Mouse (Mus musculus) left cerebral cortex, adult 11 months (tissue): ENCODE measurements around the gene Capn8.

Experiments used
- DNase-seq: peaks from one replicate; pipeline ENCODE4 v3.0.0; 2022; ENCODE audit warnings: low spot score

Gene Capn8

GRCm38 (mm10) chr1:182550761-182551160 lies 14.0 kb upstream of the Capn8 start:
- no peak for DNase-seq

DNA sequence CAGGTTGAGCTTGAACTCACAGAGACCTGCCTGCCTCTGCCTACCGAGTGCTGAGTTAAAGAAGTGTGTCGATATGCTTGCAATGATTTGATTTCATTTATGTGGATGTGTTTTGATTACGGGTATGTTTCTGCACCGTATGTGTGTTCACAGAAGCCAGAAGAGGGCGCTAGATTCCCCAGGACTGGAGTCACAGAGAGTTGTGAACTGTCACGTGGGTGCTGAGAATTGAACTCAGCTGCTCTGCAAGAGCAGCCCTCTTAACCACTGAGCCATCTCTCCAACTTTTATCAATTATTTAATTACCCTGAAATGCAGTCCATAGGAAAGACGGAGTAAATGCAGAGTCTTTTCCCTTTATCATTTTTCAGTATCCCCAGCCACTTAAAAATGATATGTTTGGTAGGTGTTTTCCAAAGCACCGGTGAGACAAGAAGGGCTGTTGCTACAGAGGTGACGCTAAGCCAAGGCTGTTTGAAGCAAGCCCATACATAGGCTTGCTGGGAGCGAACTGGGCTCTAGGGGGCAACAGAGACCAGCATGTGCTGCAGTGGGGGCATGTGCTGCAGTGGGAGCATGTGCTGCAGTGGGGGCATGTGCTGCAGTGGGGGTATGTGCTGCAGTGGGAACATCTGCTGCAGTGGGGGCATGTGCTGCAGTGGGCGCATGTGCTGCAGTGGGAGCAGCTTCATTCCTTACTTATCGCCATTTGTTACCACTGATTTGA lies 11.0 kb upstream of the Capn8 start:
- DNase-seq = no peak

DNA sequence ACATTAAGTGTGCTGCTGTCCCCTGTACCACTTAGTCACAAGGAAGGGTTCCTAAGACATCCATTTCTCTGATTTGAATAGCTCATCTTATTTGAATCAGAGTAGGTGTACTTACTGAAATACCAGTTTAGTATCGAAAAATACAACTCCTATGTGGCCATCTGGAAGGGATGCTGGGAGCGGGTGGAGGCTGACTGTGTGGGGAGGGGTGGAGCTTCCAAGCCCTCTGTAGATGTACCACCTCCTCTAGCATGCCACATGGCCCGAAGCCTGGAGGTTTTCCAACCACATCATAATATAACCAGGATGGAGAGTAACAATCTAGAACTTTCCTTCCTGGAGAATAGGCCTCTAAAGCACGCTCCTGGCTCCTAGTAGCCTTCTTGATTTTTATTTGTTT lies 6.5 kb upstream of the Capn8 start:
- DNase-seq = no peak

DNA sequence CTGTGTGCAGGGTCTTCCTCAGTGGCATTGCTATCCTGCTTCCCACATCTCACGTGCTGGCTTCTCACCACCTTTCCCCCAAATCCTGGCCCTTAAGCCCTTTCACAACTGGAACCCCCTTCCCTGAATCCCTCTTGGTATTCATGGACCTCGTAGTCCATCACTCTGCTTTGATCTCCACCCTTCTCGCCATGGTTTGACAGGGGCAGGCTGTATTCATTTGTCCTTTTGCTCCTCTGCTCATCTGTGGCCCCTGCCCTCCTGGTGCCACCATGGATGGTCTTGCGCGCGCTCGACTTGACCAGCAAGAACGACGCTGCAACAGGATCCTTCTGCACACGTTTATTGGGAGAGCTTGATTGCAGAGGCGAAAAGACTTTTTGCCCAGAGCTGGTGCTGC lies 5.3 kb upstream of the Capn8 start:
- no peak for DNase-seq

- no peak for DNase-seq
Observed at GRCm38 (mm10) chr1:182560390-182561098, 4.3 kb upstream of the Capn8 start.

DNA sequence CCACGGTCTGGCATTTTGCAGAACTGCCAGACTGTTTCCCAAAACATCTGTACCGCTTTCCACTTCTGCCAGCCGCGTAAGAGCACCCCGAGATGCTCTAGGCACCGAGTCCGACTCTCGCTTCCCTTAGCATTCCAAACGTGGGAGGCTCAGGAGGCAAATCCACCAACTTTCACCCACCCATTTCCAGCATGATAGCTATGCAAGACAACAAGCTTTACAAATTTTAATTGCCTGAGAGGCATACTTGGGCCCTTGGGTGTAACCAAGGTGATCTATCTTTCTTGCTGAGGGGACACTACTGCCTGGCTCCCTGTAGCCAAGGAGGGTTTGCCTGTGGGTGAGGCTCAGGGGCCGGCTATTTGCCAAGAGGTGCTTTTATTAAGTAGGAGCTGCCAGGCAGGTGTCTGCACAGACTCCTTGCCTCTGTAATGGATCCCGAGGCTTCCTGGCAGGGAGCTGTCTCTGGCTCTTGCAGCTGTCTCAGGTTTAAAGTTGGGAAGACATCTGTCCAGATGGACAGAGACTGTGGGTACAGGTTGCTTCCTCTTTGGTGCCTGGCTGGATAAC lies 2.8 kb upstream of the Capn8 start:
- DNase-seq = no peak

DNA sequence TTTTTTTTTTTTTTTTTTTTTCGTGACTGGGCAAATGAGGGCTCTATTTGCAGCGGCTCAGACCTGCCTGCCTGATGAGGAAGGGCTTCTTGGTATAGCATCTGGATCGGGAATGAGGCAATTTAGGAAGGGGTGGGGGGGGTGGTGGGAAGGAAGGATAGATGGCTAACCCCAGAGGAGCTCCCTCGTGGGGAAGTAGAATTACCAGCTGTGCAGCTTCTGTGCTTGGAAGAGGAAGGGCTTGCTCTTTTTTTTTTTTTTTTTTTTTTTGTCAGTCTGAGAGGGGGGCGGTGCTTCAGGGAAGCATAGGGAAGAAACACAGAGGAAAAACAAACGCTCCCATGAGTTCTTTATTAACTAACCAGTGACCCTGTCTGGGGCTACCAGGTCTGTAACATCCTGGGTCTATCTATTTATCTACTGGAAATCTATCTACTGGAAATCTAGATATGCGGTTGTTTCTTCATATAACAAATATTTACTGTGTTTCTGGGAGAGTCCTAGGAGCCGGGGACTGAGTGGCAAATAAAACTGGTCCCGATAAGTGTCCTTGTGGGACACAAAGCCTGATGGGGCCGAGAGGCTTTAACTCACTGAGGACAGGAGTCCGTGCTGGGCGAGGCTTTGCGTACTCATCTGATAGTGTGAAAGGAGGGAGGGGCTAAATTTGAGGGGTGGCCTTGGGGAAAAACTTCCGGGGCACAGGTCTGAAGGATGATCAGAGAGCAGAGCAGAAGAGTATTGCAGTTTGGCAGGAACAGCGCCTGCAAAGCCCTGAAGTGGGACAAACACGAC lies 2.0 kb upstream of the Capn8 start:
- no peak for DNase-seq

GRCm38 (mm10) chr1:182565351-182565835 lies 586 bp downstream of the Capn8 start:
- DNase-seq = no peak

DNA sequence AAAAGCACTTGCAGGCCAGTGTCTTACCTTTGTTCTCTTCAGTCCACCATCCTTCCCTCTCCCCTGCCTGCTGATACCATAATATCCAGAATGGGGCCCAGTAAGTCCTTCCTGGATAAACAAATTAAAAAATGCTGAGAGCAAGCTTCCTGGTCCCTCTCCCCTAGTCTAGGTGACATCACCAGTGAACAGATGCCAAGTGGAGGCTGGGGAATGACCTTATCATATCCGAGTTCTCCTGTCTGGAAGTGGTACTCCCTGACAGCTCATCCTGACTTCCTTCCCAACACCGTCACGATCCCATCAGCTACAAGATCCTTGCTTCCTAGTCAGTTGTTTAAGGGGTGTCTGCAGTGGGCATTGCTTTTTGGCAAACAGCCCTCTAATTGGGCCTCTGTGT lies 6.3 kb downstream of the Capn8 start:
- DNase-seq = no peak

GRCm38 (mm10) chr1:182571973-182572372 lies 7.2 kb downstream of the Capn8 start:
- no peak for DNase-seq

DNA sequence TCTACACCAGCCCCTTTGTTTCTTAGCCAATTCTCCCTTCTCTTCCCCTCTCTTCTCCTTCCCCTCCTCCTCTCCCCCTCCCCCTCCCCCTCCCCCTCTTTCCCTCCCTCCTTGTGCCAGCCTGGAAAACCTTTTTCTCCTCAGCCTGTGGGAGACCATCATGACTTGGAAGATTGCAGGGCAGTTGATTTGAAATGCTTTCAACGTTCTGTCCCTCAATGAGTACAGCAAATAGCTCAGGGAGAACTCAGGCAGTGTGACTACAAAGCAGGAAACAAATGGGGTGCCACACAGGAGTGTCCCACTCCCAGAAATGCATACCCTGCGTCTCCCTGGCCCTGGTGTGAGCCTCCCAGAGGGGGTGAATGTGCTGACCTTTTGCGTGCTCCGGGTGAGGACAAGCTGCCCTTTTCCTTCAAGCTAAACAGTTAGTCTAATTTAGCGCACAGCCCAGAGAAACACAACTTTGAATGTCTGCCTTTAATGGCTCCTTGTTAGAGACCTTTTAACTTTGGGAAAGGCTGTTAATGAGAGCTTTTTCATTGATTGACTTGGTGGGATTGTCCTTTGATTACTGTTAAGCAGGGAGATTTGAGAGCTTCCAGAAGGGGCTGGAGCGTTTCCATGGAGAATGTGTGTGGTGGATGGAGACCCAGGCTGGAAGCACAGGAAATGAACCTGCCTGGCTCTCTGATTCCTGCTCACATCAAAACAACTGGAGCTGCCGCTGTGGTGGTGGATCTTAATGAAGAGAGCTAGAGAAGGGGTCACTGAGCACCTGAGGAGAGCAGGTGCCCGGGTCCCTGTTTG lies 9.3 kb downstream of the Capn8 start:
- no peak for DNase-seq

- DNase-seq = no peak
Observed at GRCm38 (mm10) chr1:182574666-182575049, 9.9 kb downstream of the Capn8 start.

DNA sequence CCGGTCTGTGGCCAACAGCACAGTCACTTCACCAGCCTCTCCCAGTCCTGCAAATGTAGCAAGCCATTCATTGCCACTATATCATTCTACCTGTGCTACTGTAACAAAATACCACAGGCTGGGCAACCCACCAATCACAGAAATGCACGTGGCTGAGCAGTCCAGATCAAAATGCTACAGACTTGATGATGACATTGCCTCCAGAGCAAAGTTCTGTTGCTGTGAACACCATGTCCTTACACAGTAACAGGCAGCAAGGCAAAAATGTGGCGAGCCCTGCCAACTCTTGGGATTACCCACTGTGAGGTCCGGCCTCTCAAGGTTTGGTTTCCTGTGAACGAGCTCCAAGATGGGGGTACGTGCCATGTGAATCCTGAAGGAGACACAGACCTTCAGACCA lies 19.4 kb downstream of the Capn8 start:
- no peak for DNase-seq

DNA sequence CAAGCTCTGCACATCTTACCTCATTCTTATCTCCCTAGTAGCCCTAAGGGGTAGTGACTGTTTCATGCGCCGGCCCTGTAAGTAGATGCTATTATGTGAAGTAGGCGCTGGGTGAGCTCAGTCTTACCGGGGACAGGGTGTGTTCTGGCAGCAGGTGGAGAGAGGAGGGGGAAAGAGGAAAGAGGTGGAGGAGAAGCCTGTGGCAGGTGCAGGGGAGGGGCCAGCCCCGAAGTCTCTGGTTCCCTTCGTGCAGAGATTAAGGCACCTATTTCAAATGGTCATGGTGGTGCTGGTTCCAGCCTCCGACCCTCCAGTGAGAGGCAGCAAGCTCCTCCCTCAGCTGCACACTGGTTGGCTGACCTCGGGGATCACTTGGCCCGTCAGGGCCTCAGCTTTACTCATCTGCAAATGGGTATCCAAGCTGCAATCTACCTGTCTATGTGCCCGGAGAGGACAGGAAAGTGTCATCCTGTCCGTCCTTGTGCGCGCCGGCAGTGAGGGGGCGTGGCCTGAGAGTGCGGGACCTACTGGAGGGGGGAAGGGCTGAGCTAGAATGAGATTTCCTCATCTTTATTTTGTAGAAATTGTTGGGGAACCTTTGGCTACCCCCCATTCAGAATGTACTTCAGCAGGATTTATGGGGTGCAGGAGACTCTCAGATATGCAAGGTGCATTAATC lies 20.5 kb downstream of the Capn8 start:
- DNase-seq = no peak

GRCm38 (mm10) chr1:182587706-182588105 lies 22.9 kb downstream of the Capn8 start:
- no peak for DNase-seq

DNA sequence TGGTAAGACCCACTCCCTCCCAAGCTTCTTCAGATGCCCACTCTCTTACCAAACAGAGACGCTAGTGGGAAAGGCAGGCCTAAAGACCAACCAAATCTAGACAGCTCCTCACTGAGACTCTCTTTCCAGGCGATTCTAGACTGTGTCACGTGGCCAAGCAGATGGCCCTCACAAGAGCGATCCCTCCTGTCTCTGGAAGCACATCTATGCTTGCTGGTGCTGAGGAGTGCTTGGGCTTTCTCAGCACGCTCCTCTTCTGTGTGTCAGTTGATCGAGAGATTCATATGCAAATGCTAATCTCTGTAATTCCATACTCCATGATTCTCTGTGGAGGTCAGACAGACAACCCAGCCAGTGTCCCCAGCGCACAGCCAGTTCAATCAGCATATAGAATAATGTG lies 26.7 kb downstream of the Capn8 start:
- DNase-seq = no peak

DNA sequence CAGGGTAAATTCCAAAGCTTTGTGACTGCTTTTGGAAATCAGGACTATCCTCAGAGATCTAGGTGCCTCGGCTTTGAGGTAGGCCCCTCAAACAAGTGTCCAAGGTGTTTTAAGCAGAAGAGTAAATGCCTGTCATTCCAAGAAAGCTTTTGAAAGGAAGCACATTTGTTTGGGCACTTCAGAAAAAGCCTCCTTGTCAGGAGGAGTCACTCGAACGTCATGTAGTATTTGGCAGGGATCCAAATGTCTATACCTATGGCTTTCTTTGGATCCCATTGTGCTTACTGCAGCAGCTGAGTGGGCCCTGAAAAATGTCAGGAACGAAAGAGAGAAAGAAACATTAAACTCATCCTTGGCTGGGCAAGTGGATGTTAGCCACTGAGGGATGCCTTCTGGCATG lies 27.6 kb downstream of the Capn8 start:
- no peak for DNase-seq

DNA sequence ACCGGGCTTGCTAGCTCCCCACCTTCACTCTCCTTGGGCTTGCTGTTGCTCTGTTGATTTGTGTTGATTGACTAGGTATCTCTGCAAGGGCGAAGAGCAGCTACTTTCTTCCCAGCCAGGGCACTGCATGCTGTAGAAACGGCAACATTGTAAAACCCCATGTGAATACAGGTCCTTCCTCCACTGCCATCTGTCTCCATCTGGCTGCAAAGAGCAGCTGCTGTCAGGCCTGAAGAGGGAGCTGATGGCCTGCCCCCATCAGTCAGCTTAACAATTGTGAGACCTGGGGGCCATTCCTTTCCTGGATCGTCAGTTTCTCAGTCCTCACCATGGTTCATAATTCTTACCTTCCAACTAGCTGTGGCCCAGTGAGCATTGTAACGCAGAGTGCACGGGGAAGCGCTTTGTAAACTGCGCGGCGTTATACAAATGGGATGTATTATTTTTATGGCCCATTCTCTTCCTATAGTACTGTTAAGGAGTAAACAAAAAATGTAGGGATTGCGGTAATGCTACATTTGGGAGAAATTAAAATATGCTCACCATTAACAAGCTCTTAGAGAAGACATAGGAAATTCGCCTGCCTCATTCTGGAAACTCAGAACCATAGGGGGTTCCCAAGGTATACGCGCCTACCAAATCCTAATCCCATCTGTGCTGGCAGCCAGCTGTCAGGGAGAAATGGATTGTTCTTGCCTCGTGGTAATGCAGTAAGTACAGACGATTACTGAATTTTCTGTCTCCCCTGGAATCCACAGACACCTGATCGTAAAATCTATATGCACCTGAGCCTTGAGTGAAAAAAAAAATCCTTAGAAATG lies 40.7 kb downstream of the Capn8 start:
- no peak for DNase-seq

GRCm38 (mm10) chr1:182609701-182610335 lies 45.0 kb downstream of the Capn8 start:
- no peak for DNase-seq

DNA sequence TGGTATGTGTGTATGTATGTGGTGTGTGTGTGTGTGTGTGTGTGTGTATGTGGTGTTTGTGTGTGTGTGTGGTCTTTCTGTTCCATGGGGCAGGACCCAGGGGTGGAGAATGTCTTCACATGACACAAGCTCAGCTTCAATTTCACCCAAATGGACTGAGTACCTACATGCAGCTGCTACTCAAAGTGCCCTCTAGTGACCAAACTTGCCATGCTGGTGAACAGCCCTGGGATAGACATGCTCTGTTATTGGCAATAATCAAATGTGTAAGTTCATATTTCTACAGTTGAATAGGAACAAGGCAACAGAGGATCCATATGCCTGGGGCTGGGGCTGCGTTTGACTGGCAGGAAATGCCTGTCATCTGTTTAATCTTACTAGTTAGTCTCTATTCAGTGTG lies 50.7 kb downstream of the Capn8 start:
- no peak for DNase-seq
